Mouse (Mus musculus): Measurements from ENCODE around the gene Anxa5.

Anxa5 gene

DNA sequence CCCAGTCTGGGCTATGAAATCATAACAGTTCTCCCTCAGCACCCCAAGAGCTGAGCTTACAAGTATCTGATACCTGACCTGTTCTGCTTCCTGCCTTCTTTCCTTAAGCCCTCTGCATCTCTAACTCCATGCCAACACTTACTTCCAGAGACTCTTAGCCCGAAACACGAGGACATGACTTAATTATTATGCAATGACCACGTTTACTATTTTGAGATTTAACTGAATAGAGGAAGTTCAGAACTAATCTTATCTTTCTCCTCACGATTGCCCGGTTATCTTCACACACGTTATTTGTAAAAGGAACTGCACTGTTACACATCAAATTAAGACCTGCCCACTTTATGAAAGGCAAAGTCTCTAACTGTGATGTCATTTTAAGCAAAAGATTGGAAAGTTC, 28.8 kb downstream of the Anxa5 start:
- DNase-seq (ENCODE audit: low spot score): no peak

DNA sequence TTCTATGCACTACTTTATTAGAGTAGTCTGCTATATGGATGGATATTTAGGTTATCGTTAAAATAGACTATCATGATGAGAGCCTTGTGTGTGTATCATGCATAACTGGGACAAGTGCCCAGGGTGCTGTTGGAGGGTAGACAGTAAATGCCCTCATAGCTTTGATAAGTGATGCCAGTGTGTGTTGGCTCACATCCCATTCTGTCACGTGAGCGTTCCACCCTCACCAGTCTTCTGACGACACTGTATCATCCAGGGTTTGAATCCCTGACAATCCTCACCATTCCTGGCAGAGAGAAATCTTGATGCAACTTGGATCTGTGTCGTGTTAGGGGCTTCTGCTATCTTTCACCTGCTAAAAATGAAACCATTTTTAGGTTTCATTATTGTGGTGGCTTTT, 29.2 kb downstream of the Anxa5 start:
- DNase-seq (ENCODE audit: low spot score): no peak

DNA sequence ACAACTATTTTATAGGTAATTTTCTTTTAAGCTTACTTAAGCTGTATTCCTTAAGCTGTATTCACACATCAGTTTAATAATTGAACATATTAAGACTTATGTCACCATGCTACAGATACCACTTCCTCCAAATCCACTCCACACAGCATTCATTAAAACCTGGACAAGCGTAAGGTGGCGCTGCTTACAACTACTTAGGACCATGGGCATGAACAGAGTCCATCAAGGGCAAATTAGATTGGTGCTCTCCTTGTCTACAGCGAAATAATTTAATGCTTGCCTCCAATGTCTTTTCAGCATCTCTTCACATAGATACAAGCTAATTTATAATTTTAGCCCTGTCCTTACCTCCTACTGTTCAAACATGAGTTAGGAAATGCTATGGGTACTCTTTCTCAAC, 29.7 kb downstream of the Anxa5 start:
- no peak for DNase-seq (ENCODE audit: low spot score)

DNA sequence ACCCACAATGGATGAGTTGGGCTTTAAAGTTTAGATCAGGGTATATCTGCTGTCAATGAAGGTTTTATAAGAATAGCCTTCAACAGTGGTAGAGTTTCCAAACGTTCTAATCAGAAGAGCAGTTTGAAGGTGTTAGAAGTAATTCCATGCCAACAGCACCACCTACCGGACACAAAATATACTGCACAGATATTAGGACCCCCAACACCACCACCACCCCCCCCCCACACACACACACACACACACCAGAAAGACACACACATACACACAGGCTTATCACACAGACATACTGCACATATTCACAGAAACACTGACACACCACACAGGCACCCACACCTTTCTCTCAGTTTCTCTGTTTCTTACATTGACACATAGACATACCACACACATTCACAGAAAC, 33.3 kb downstream of the Anxa5 start:
- DNase-seq (ENCODE audit: low spot score): no peak

DNA sequence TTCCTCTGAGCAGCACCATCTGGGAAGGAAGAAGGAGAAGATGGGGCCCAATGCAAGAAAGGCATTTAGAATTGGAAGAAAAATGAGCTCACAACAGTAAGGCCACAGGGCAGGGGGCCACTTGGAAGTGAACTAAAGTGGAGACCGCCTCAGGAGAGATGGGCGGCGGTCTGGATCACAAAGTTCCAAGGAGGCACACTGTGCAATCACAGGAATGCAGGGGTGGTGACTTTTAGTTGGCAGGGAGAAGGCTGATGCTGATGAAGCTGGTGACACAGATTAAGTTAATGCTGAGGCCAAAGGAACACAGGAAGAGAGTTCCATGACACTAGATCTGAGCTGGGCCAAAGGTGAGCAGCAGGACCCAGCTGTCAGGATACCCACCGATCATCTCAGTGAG, 35.4 kb downstream of the Anxa5 start:
- no peak for DNase-seq (ENCODE audit: low spot score)

DNA sequence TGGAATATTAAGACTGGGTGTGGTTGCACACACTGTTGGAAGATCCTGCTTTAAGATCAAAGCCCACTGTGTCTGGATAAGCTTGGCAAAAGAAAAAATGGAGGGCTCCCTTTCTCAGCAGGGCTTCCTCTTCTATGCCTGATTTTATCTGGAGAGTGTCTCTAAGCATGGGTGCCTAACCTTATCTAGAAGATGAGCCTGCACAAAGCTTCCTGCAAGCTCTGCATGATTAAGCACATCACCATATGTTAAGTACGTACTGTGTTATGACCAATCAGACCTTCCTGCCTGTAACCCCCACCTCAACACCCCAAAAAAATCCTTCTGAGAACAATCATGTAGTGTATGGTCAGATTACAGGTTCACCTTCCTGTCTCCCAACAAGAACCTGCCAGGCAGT, 45.3 kb downstream of the Anxa5 start:
- DNase-seq (ENCODE audit: low spot score): no peak

DNA sequence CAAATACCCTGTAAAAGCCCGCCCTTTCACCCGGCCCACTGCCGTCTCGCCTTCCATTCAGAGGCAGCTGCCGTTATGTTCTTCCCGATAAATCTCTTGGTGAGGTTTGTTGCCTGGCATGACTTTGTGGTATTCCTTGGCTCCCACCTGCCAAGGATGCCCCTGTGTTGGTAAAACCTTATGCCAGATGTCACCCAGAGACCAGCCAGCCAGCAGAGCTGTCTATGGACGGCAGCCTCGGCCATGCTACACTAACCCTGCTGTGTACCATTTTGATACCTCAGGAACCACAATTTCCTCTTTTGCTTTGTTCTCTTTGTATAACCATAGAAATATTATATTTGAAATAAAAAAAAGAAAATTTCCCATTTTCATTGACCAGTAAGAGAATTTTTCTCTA, 48.3 kb downstream of the Anxa5 start:
- no peak for DNase-seq (ENCODE audit: low spot score)

DNA sequence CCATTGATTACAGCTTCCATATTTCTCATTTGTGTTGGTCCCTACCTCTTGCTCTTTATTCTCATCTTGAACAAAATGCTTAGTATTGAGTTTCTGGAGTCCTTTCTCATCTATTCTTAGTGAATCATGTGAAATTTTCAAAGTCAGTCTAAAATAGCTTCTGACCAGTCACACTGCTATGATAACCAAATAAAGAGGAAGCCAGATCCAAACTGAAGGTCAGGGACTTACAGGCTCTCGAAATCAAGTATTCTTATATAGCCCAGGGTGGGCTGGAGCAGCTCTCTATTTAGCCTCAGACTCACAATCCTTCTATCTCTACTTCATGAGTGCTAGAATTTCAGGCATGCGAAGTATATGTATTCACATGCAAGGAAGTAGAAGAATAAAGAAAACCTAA, 66.2 kb downstream of the Anxa5 start:
- no peak for DNase-seq (ENCODE audit: low spot score)

DNA sequence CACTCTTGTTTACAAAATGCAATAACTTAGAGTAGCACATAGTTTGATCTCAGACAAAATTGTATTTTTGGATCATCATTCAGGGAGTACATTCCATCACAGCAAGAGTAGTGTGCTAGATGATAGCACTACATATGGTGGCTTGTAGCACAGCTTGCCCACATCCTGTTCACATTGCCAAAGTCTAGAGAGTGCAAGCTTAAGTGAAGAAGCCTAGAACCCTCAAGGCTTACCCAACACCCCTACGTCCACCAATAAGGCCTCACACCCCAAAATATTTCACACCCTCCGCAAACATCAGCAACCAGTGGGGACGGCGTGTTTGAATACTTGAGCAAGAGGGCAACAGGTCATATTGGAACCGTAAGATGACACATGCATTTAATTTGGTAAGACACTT, 68.7 kb downstream of the Anxa5 start:
- no peak for DNase-seq (ENCODE audit: low spot score)

DNA sequence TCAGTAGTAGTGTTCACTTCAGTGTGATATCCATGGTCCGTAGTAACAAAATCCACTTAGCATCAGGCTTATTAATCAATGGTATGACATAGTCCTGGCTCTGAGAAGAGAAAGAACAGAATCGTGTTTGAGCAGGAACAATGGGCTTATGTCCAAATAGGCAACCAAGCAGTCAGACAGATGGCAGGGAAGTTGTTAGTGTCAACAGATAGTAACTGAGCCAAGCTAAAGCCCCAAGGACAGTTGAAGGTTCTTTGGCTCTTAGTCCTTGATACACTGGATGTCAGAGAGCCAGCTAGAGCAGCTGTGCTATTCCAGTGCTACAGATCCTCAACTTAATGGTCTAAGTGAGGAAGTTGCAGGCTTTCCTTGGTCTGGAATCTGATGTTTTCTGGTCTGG, 69.4 kb downstream of the Anxa5 start:
- no peak for DNase-seq (ENCODE audit: low spot score)

DNA sequence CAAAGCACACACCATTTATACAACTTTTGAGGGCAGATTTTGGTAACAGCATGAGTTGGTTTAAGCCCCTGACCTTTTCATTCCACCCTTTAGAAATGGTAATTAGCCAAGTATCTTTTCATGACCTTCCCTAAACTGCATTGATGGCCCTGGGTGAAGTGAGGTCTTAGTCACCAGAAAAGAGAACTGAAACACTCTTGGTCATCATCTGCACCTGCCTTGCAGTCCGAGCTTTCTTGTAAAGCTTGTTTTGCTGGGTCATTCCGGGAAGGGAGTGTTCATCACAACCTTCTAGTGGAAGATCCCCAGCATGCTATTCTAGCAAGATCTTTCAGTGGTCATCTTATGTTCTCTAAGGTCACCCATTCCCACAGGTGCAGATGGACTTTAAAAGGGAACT, 73.8 kb downstream of the Anxa5 start:
- DNase-seq (ENCODE audit: low spot score): no peak

DNA sequence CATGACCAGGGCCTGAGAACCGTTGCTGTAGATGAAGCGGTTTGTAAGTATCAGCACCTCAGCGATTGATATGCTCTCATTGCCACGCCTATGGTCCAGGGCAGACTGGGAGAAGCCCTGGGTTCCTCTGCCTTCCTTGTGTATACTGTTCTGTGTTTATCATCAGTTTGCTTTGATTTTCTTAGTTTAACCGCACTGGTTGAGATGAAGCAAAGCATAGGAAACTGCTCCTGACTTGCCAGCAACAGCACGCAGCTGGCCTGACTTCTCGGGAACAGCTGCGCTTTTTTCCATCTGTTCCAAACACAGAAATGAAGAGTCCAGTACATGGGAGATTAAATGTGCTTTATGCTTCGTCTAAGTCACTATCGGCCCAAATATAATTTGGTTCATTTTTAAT, 75.0 kb downstream of the Anxa5 start:
- no peak for DNase-seq (ENCODE audit: low spot score)

Data from spleen, adult 12 weeks (tissue).